Mouse (Mus musculus) intestine, embryonic 16.5 days (tissue): ENCODE results near the gene Rab14. TPM values are rescaled to one million over a fixed set of nuclear protein-coding genes. Genes with fewer than 3 reads are reported as not detected.

Experiments used
- ATAC-seq: fragments of 200-750 bp; cut with Nextera tagmentation; 2 replicates; pipeline ENCODE4 v1.8.0; 2017; ENCODE audit warnings: moderate TSS enrichment, moderate library complexity
- H3K27ac ChIP-seq: fragments of 300-500 bp; sonication (generic); 2 replicates; pipeline ENCODE4 v1.5.1; 2014; ENCODE audit warnings: mild to moderate bottlenecking, low read length
- H3K27me3 ChIP-seq: fragments of 300-500 bp; sonication (generic); replicated peaks from 2 replicates; pipeline ENCODE4 v1.6.1; 2014; ENCODE audit warnings: low read length, control low read depth, mixed read lengths; ENCODE audit not compliant: control insufficient read depth, insufficient read depth
- H3K36me3 ChIP-seq: fragments of 300-500 bp; sonication (generic); 2 replicates; pipeline ENCODE4 v1.6.1; 2014; ENCODE audit warnings: low read length, control low read depth; ENCODE audit not compliant: control insufficient read depth, insufficient read depth
- H3K4me1 ChIP-seq: fragments of 300-500 bp; sonication (generic); 2 replicates; pipeline ENCODE4 v1.6.1; 2014; ENCODE audit warnings: low read length, control low read depth, mixed read lengths; ENCODE audit not compliant: control insufficient read depth, insufficient read depth
- H3K4me2 ChIP-seq: fragments of 300-500 bp; sonication (generic); 2 replicates; pipeline ENCODE4 v1.6.1; 2014; ENCODE audit warnings: low read depth, low read length, control low read depth
- H3K4me3 ChIP-seq: fragments of 300-500 bp; sonication (generic); 2 replicates; pipeline ENCODE4 v1.5.1; 2014; ENCODE audit warnings: mild to moderate bottlenecking, low read length
- H3K9ac ChIP-seq: fragments of 300-500 bp; sonication (generic); 2 replicates; pipeline ENCODE4 v1.6.1; 2014; ENCODE audit warnings: low read depth, low read length
- H3K9me3 ChIP-seq: fragments of 300-500 bp; sonication (generic); 2 replicates; pipeline ENCODE4 v1.6.1; 2016; ENCODE audit warnings: low read length, control low read depth; ENCODE audit not compliant: control insufficient read depth
- WGBS: fragments of 180-500 bp; shearing (Covaris S2); extraction: QIAGEN DNeasy Blood & Tissue Kit; methylation state at CpG from one replicate; pipeline ENCODE4 v1.1.7; 2014; 5-methylcytosine and 5-hydroxymethylcytosine counted together
- polyA plus RNA-seq: library from polyadenylated mRNA; unstranded; fragments of >200 nt; fragmentation: Nextera tagmentation; extraction: Ambion mirVana; gene quantifications from 2 replicates; pipeline ENCODE4 v1.2.1, GENCODE M21; 2015

The Rab14 gene
- polyA plus RNA-seq, 1 experiment from 2014 or later: 359 TPM

DNA sequence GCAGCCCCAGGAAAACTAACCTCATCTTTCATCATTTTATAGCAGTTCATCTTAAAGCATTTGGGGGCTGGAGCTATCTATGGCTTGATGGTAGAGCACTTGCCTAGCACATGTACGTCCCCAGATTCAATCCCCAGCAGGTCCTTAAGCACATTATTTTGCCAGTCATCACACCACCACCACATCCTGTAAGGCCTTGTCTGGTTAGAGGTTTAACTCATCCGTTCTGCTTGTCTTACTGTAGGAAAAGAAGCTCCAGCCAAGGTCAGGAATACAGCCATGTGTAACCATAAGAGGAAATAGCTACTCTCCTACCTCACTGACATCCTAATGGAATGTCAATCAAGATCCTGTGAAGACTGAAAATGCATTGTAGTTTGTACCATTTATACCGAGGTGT lies 22.8 kb downstream of the Rab14 start:
- H3K9ac ChIP-seq: no peak overlapping the region
- no peaks in the 10 kb centered on the region for H3K4me1 ChIP-seq
- H3K36me3 ChIP-seq: peaks cover 13% of the 10 kb centered on the region
- H3K9me3 ChIP-seq: no peaks in the 10 kb centered on the region
- H3K4me3 ChIP-seq: no peak overlapping the region
- no peak overlapping the region for H3K27ac ChIP-seq
- H3K27me3 ChIP-seq: no peaks in the 10 kb centered on the region
- no peak for ATAC-seq
- H3K4me2 ChIP-seq: no peak overlapping the region
- WGBS: 81% methylated on average over 3 of the region's 3 CpGs

DNA sequence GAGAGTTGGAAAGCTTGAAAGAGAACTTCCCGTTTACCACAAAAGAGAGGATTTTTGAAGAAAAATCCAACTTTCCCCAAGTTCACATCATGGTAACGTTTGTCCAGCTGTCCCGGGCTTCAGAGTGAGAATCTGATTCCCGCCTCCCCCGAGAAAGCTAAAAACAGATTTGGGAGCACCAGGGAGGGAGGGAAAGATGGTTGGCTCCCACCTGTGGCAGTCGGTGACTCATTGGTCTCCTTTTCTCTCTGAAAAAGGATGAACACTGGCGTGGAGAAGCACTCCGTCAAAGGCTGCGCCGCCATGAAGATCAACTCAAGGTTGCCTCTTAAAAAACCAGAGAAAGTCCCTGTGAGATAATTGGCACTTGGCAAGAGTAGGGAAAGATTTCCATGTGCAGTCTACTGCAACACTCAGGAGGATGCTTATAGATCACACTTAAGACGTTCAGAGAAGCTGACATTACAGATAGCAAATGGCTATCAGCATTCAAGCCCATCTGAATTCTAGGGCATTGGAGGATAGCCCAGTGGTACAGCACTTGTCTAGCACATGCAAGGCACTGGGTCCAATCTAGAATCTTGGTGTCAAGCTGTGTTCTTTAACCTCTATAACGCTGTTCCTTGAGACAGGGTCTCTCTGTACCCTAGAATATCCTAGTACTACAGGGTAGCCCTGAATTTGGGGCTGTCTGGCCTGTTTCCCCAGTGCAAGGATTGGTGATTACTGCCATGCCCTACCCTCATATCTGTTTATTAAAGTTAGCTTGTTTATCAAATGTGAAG lies 25.4 kb downstream of the Rab14 start:
- Histone ChIP-seq H3K4me1 (no peaks in the 10 kb centered on the region), H3K9ac (no peak overlapping the region), H3K4me3 (no peak overlapping the region), H3K9me3 (no peaks in the 10 kb centered on the region), H3K27me3 (no peaks in the 10 kb centered on the region), H3K27ac (no peak overlapping the region), H3K36me3 (peaks cover 28% of the 10 kb centered on the region), H3K4me2 (no peak overlapping the region)
- ATAC-seq: no peak
- WGBS: 90% methylated on average over 12 of the region's 12 CpGs

DNA sequence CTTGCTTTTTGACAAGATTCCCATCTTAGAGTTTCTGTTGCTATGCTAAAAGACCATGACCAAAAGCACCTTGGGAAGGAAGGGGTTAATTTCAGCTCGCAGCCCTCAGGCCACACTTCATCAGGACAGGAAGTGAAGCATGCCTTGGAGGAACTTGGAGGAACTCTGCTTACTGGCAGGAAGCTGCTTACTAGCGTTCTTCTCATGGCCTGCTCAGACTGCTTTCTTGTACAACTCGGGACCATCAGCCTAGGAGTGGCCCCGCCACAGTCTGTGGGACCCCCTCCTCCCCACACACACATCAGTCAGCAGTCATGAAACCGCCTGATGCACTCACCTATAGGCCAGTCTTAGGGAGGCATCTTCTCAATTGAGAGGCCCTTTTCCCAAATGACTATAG lies 26.8 kb downstream of the Rab14 start:
- no peak overlapping the region for H3K27ac ChIP-seq
- no peaks in the 10 kb centered on the region for H3K27me3 ChIP-seq
- no peak overlapping the region for H3K4me2 ChIP-seq
- H3K4me1 ChIP-seq: no peaks in the 10 kb centered on the region
- WGBS: 23% methylated on average over 5 of the region's 5 CpGs
- H3K9me3 ChIP-seq: no peaks in the 10 kb centered on the region
- ATAC-seq: peak; percentile 34; the same call in 1 of the 2 replicates
- no peak overlapping the region for H3K4me3 ChIP-seq
- peaks cover 32% of the 10 kb centered on the region for H3K36me3 ChIP-seq
- H3K9ac ChIP-seq: no peak overlapping the region

DNA sequence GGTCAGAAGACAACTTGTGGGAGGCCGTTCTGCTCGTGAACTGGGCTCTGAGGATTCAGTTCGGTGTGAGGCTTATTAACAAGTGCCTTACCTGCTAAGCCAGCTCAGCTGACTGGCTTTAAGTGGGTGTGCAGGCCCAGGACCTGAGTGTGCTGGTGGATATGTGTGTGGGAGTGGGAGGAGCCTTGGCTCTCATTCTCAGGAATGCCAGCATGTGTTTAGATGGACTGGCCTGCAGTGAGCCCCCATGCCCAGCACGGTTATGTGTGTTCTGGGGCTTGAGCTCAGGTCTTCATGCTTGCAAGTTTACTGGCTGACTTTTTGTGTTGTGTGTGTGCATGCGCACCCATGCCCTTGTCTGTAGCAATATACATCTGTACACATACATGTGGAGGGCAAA lies 27.3 kb downstream of the Rab14 start:
- Histone ChIP-seq H3K9ac (no peak overlapping the region), H3K36me3 (peaks cover 32% of the 10 kb centered on the region)
- ATAC-seq: peak; percentile 26; the same call in 1 of the 2 replicates

DNA sequence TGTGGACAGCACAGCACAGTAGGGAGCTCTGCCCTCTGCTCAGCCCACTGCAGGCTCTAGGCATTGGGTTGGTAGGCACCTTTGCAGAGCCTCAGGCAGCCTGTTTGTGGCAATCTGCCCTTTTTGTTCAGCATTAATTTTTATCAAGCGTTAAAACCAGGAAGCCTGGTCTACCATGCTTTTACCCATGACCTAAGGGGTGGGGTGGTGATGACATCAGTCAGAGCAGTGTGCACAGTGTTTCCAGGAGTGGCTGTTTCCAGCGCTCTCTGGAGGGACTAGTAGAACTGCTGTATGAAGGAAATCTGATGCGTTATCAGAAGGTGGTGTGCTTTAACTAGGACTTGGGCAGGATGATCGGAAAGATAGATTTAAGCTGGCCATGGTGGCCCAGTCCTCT lies 28.7 kb downstream of the Rab14 start:
- Histone ChIP-seq H3K9me3 (no peaks in the 10 kb centered on the region), H3K4me3 (no peak overlapping the region), H3K4me1 (no peaks in the 10 kb centered on the region), H3K36me3 (peaks cover 32% of the 10 kb centered on the region), H3K27me3 (no peaks in the 10 kb centered on the region), H3K4me2 (no peak overlapping the region), H3K27ac (no peak overlapping the region), H3K9ac (no peak overlapping the region)
- WGBS: 90% methylated on average over 4 of the region's 4 CpGs
- no peak for ATAC-seq

More for the DNA sequence above, 27.3 kb downstream of the Rab14 start:
- Histone ChIP-seq H3K9me3 (no peaks in the 10 kb centered on the region), H3K4me1 (no peaks in the 10 kb centered on the region), H3K4me3 (no peak overlapping the region), H3K4me2 (no peak overlapping the region), H3K27ac (no peak overlapping the region), H3K27me3 (no peaks in the 10 kb centered on the region)
- 90% methylated on average over 5 of the region's 5 CpGs for WGBS

DNA sequence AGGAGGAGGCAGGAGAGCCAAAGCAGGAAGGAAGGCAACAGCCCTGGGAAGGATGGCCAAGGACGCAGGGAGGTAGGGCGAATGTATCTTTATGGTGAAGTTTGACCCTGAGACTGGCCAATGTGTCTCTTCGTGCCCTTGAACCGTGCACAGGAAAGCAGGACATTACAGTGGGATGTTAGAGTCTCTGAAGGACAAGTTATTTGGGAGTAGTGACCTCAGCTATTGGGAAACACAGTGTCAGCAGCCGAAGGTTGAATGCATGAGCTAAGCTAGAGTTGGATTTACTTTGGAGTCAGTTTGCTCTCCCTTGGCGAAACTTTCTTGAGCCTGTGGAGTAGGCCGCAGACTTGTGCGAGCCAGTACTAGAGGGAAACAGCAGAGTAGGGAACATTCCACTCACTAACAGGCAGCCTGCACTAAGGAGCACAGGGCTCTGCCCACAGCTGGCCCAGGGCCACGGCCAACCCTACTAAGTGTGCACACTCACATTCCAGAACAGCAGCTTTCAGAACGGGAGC lies 29.5 kb downstream of the Rab14 start:
- Histone ChIP-seq H3K9me3 (no peaks in the 10 kb centered on the region), H3K27me3 (no peaks in the 10 kb centered on the region), H3K4me3 (no peak overlapping the region), H3K4me1 (no peaks in the 10 kb centered on the region), H3K4me2 (no peak overlapping the region), H3K27ac (no peak overlapping the region), H3K36me3 (peaks cover 34% of the 10 kb centered on the region), H3K9ac (no peak overlapping the region)
- WGBS: 86% methylated on average over 10 of the region's 10 CpGs
- no peak for ATAC-seq

DNA sequence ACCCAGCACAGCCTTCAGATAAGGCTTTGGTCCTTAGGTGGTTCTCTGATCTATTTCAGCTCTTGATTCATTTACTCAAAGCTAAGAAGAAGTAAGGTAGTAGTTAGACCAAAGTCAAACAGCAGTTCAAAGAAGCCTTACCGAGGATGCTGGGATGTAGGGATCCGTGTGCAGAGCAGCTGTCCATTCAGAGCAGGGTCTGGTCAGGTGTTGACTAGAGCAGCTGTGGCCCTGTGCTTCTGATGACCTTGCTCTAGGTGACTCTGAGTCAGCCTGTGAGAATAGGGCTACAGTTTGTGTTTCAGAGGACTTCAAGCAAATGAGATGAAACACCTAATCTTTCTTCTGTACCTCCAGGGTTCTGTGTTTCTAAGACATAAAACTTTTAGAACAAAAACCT lies 31.5 kb downstream of the Rab14 start:
- Histone ChIP-seq H3K27me3 (no peaks in the 10 kb centered on the region), H3K27ac (no peak overlapping the region), H3K9ac (no peak overlapping the region), H3K4me2 (no peak overlapping the region), H3K4me3 (no peak overlapping the region), H3K9me3 (no peaks in the 10 kb centered on the region), H3K4me1 (no peaks in the 10 kb centered on the region), H3K36me3 (peaks cover 38% of the 10 kb centered on the region)
- no peak for ATAC-seq
- 89% methylated on average over 2 of the region's 2 CpGs for WGBS

DNA sequence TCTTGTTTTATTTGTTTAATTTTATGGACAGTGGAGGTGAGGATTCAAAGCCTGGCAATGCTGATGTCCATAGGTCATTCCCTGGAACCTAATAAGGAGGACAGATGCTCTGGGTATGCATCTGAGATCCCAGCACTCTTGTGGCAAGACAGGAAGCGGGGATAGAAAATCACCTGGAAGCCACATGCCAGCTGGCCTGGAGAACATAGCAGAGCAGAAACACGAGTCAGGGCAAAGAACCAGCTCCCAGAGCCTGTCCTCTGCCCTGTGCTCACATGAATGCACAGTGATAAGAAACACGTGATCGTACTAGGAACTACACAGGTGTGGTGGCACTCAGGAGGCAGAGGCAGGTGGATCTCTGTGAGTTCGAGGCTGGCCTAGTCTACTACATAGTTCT lies 34.1 kb downstream of the Rab14 start:
- H3K36me3 ChIP-seq: peaks cover 26% of the 10 kb centered on the region
- ATAC-seq: no peak
- no peak overlapping the region for H3K4me2 ChIP-seq
- H3K9me3 ChIP-seq: no peaks in the 10 kb centered on the region
- no peaks in the 10 kb centered on the region for H3K27me3 ChIP-seq
- H3K4me3 ChIP-seq: no peak overlapping the region
- no peak overlapping the region for H3K9ac ChIP-seq
- H3K4me1 ChIP-seq: no peaks in the 10 kb centered on the region
- WGBS: 90% methylated on average over 5 of the region's 5 CpGs
- no peak overlapping the region for H3K27ac ChIP-seq

DNA sequence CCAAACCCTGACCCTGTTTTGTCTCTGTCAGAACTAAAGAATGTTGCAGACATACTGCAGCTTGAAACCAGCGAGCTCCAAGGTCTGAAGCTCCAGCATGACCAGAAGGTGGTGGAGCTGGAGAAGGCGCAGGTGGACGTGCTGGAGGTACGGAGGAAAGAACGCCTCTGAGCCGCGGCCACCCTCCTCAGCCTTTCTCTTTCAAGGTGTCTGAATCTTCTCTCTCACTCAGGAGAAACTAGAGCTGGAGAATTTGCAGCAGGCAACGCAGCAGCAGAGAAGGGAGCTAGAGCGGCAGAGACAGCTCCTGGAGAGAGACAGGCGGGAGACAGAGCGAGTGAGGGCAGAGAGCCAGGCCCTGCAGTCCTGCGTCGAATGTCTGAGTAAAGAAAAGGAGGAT lies 35.5 kb downstream of the Rab14 start:
- no peak overlapping the region for H3K9ac ChIP-seq
- no peaks in the 10 kb centered on the region for H3K27me3 ChIP-seq
- peaks cover 17% of the 10 kb centered on the region for H3K36me3 ChIP-seq
- H3K4me2 ChIP-seq: no peak overlapping the region
- H3K4me1 ChIP-seq: no peaks in the 10 kb centered on the region
- WGBS: 92% methylated on average over 13 of the region's 13 CpGs
- no peak overlapping the region for H3K4me3 ChIP-seq
- ATAC-seq: no peak
- H3K9me3 ChIP-seq: no peaks in the 10 kb centered on the region
- no peak overlapping the region for H3K27ac ChIP-seq

DNA sequence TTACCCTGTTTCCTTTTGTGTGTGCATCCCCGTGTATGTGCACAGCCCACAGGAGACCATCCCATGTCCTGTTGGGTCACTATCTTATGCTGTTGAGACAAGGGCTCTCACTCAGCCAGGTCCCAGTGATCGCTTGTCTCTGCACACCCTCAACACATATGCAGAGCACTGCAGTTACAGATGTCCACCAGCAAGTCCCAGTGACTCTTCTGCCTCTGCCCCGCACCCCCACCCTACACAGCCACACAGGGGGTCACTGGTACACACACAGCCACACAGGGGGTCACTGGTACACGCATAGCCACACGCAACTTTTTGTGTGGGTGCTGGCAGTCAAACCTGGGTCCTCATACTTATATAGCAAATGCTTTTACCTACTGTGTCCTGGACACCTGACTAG lies 37.5 kb downstream of the Rab14 start:
- ATAC-seq: no peak
- no peaks in the 10 kb centered on the region for H3K4me1 ChIP-seq
- no peak overlapping the region for H3K27ac ChIP-seq
- 86% methylated on average over 5 of the region's 5 CpGs for WGBS
- no peaks in the 10 kb centered on the region for H3K27me3 ChIP-seq
- H3K9ac ChIP-seq: no peak overlapping the region
- H3K36me3 ChIP-seq: peaks cover 15% of the 10 kb centered on the region
- H3K4me2 ChIP-seq: no peak overlapping the region
- no peak overlapping the region for H3K4me3 ChIP-seq
- H3K9me3 ChIP-seq: no peaks in the 10 kb centered on the region
